Mouse (Mus musculus) kidney, adult 18-20 months (tissue): ENCODE results near the gene Pnpla2.

ENCODE experiments used
- DNase-seq: peaks from one replicate; pipeline ENCODE4 v3.0.0; 2021

The Pnpla2 gene

GRCm38 (mm10) chr7:141485186-141485585 lies 30.2 kb downstream of the Pnpla2 start:
- no peak for DNase-seq

DNA sequence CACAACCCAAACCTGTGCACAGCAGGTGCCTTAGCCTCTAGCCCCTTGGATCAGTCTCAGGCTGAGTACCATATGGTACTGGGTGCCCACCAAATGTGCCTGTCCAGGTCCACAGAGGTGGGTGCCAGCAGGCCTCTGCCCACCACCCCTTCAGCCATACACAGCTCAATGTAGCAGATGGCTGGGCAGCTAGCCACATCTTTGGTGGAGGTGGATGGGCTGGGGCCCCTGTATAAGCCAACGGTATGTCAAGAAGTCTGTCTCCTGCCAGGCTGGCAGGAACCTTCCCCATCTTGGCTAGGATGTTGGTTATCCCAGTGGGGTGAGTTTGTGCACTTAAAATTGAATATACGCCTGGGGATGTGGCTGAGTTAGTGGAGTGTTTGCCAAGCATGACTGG lies 30.6 kb downstream of the Pnpla2 start:
- no peak for DNase-seq

DNA sequence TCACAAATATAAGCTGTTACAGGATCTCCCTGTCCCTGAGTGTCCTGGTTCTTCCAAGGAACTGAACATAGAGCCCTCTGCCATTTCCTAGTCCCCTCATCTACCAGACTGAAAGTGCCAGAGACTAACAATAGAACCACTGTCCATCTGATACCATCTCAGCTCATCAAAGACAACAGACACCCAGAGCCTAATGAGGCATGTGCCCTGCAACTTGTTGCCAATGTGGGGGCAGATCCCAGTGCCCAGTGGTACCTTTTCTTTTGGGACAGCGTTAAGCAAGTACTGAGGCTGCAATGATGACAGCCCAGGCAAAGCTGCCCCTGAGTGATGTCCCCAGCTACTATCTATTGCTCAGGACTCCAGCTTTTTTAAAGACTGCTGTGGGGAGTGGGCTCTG lies 31.2 kb downstream of the Pnpla2 start:
- DNase-seq = no peak

GRCm38 (mm10) chr7:141487141-141487540 lies 32.1 kb downstream of the Pnpla2 start:
- DNase-seq = no peak

DNA sequence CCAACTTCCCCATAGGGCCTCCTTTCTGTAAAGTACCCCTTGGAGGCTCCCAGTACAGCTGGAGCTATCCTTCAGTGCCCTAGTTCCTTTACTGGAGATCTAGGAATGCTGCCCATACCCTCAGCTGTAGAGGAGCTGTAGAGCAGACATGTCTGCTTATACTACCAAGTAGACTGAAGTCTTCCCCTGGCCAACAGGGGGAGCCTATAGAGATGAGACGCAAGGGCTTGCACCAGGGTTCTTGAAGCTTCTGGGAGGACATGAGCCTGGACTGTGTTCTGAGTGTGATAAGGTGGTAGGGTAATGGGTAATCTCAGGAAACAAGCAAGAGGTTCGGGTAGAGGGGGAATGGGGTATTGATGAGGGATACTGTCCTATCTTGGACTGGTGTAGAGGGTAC lies 36.2 kb downstream of the Pnpla2 start:
- DNase-seq = no peak

DNA sequence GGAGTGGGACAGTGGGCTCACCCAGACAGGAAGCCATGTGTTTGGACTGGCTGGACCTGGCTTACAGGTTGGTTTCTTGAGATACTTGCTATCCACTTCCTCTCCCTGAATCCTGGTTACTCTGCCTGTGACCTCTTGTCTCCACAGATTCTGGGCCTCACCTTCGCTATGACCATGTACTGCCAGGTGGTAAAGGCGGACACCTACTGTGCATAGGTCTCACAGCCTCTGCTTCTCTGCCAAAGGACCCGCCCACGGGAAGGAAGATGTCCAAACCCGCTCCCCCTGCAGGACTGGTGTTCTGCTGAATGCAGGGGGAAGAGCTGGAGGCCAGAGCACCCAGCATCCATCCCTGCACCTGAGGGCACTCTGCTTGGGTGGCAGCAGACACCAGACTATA lies 37.7 kb downstream of the Pnpla2 start:
- no peak for DNase-seq

GRCm38 (mm10) chr7:141493729-141494128 lies 38.7 kb downstream of the Pnpla2 start:
- DNase-seq = no peak

- no peak for DNase-seq
Observed at GRCm38 (mm10) chr7:141495379-141495778, 40.4 kb downstream of the Pnpla2 start.

GRCm38 (mm10) chr7:141495940-141496339 lies 40.9 kb downstream of the Pnpla2 start:
- no peak for DNase-seq

- DNase-seq = no peak
Observed at GRCm38 (mm10) chr7:141497600-141497999, 42.6 kb downstream of the Pnpla2 start.

GRCm38 (mm10) chr7:141501820-141502555 lies 47.0 kb downstream of the Pnpla2 start:
- no peak for DNase-seq

- no peak for DNase-seq
Observed at GRCm38 (mm10) chr7:141502556-141502905, 47.5 kb downstream of the Pnpla2 start.

DNA sequence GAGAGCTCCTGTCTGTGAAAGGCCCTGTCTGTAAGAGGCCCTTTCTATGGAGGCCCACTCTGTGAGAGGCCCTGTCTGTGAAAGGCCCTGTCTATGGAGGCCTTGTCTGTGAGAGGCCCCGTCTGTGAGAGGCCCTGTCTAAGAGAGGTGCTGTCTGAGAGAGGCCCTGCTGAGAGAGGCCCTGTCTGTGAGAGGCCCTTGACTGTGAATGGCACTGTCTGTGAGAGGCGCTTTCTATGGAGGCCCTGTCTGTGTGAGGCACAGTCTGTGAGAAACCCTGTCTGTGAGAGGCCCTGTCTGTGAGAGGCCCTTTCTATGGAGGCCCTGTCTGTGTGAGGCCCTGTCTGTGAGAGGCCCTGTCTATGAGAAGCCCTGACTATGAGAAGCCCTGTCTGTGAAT lies 51.3 kb downstream of the Pnpla2 start:
- DNase-seq = no peak

DNA sequence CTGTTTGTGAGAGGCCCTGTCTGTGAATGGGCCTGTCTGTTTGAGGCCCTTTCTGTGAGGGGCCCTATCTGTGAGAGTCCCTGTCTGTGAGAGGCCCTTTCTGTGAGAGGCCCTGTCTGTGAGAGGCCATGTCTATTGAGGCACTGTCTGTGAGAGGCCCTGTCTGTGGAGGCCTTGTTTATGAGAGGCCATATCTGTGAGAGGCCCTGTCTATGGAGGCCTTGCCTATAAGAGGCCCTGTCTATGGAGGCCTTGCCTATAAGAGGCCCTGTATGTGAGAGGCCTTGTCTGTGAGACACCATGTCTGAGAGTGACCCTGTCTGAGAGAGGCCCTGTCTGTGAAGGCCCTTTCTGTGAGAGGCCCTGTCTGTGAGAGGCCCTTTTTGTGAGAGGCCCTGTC lies 53.2 kb downstream of the Pnpla2 start:
- DNase-seq = no peak

GRCm38 (mm10) chr7:141510196-141510595 lies 55.2 kb downstream of the Pnpla2 start:
- DNase-seq = no peak
